Mouse (Mus musculus) embryo, embryonic 9.5 days (tissue): ENCODE data around the gene Zc3h12a.
A peak's percentile ranks its signal among the peaks of the same experiment; 100 is the strongest.

ENCODE experiments used
- DNase-seq: peaks from one replicate; pipeline ENCODE4 v3.0.0-alpha.2; 2017; ENCODE audit errors: extremely low spot score

Zc3h12a gene

GRCm38 (mm10) chr4:125115081-125115480 is 12.6 kb downstream of the Zc3h12a start:
- no peak for DNase-seq

- DNase-seq, result peak; percentile 74
Observed at GRCm38 (mm10) chr4:125114638-125115037, 13.0 kb downstream of the Zc3h12a start.

- no peak for DNase-seq
Observed at GRCm38 (mm10) chr4:125105354-125105753, 22.3 kb downstream of the Zc3h12a start.

- no peak for DNase-seq
Observed at GRCm38 (mm10) chr4:125101334-125101733, 26.3 kb downstream of the Zc3h12a start.

GRCm38 (mm10) chr4:125099458-125099857 is 28.2 kb downstream of the Zc3h12a start:
- peak; percentile 86 for DNase-seq

- no peak for DNase-seq
Observed at GRCm38 (mm10) chr4:125097412-125097811, 30.2 kb downstream of the Zc3h12a start.

- no peak for DNase-seq
Observed at GRCm38 (mm10) chr4:125096066-125096465, 31.6 kb downstream of the Zc3h12a start.

GRCm38 (mm10) chr4:125093031-125093430 is 34.6 kb downstream of the Zc3h12a start:
- no peak for DNase-seq

GRCm38 (mm10) chr4:125085346-125085841 is 42.2 kb downstream of the Zc3h12a start:
- peak; percentile 87 for DNase-seq

GRCm38 (mm10) chr4:125084403-125085345 is 43.0 kb downstream of the Zc3h12a start, which contains the start of gene Meaf6:
TSS of gene Meaf6 (plus strand) at chr4:125085134.
- peak; percentile 90 for DNase-seq

- no peak for DNase-seq
Observed at GRCm38 (mm10) chr4:125078698-125079097, 48.9 kb downstream of the Zc3h12a start.

GRCm38 (mm10) chr4:125077700-125078099 is 49.9 kb downstream of the Zc3h12a start:
- DNase-seq, result no peak
